Mouse (Mus musculus) ES-E14 (cell line): ENCODE measurements around the gene Morf4l1. TPM values are rescaled to one million over a fixed set of nuclear protein-coding genes. Genes with fewer than 3 reads are reported as not detected.
"Not testable (repeated sequence)": the region's sequence is repeated elsewhere in the genome, so short reads cannot be mapped to it uniquely, and the experiment has no call there.

Source experiments
- DNase-seq: peaks from one replicate; pipeline ENCODE4 v3.0.0-alpha.2; 2013; ENCODE audit warnings: low read depth, low spot score
- H3K27ac ChIP-seq: 2 replicates; pipeline ENCODE4 v1.5.1; 2012; ENCODE audit warnings: low read depth, mild to moderate bottlenecking, low read length, moderate library complexity, mixed read lengths; ENCODE audit not compliant: poor library complexity, insufficient read depth, severe bottlenecking
- H3K36me3 ChIP-seq: 2 replicates; pipeline ENCODE4 v1.6.1; 2012; ENCODE audit warnings: mild to moderate bottlenecking, low read length, moderate library complexity, mixed read lengths; ENCODE audit not compliant: control insufficient read depth, poor library complexity, insufficient read depth, severe bottlenecking
- H3K4me1 ChIP-seq, 2 experiments: fragments of 150-350 bp in 1 of 2; sonication (generic) in 1 of 2; 2 replicates each; pipeline ENCODE4 v1.6.1; 2012; ENCODE audit warnings: low read length in 2 of 2, mild to moderate bottlenecking in 1 of 2, mixed read lengths in 1 of 2; ENCODE audit not compliant: control insufficient read depth in 2 of 2, insufficient read depth in 2 of 2, poor library complexity in 1 of 2
- H3K4me3 ChIP-seq, 2 experiments: fragments of 150-350 bp in 1 of 2; sonication (generic) in 1 of 2; 2 replicates each; pipeline ENCODE4 v1.5.1; 2012; ENCODE audit warnings: low read length in 2 of 2, low read depth in 1 of 2, mild to moderate bottlenecking in 1 of 2, mixed read lengths in 1 of 2; ENCODE audit not compliant: insufficient read depth in 1 of 2, poor library complexity in 1 of 2, severe bottlenecking in 1 of 2
- H3K9ac ChIP-seq: 2 replicates; pipeline ENCODE4 v1.6.1; 2012; ENCODE audit warnings: low read depth, mild to moderate bottlenecking, low read length, mixed read lengths; ENCODE audit not compliant: poor library complexity, insufficient read depth, severe bottlenecking
- H3K9me3 ChIP-seq: fragments of 150-350 bp; sonication (generic); 2 replicates; pipeline ENCODE4 v1.6.1; 2012; ENCODE audit warnings: low read depth, mild to moderate bottlenecking, low read length; ENCODE audit not compliant: control insufficient read depth, insufficient read depth
- CHD2 ChIP-seq: IDR thresholded peaks from 2 replicates; pipeline ENCODE4 v1.6.1; 2014; ENCODE audit warnings: mild to moderate bottlenecking, low read depth, low read length, inconsistent platforms
- HCFC1 ChIP-seq: IDR thresholded peaks from 2 replicates; pipeline ENCODE4 v1.6.1; 2012; ENCODE audit warnings: low read length, inconsistent platforms, borderline replicate concordance; ENCODE audit not compliant: insufficient read depth
- MAFK ChIP-seq: IDR thresholded peaks from 2 replicates; pipeline ENCODE4 v1.6.1; 2014; ENCODE audit warnings: mild to moderate bottlenecking, low read depth, low read length, inconsistent platforms; ENCODE audit not compliant: insufficient read depth
- ZC3H11A ChIP-seq: IDR thresholded peaks from 2 replicates; pipeline ENCODE4 v1.6.1; 2012; ENCODE audit warnings: low read depth, mild to moderate bottlenecking, inconsistent platforms, low read length, borderline replicate concordance
- ZNF384 ChIP-seq: IDR thresholded peaks from 2 replicates; pipeline ENCODE4 v1.6.1; 2012; ENCODE audit warnings: low read depth, low read length, inconsistent platforms
- in situ Hi-C, 2 experiments: fragments of 600-800 bp; cut with MboI; formaldehyde crosslinking; loops; one replicate each; pipeline ENCODE4 v1.15.1; 2025; ENCODE audit warnings: low sequenced_read_pairs in 2 of 2, inconsistent platforms in 1 of 2; ENCODE audit not compliant: unreplicated experiment in 2 of 2
- total RNA-seq: library from RNA; depleted of rRNA; stranded (reverse); fragments of 300-350 nt; gene quantifications from 2 replicates; pipeline ENCODE4 v1.2.3, GENCODE M21; 2012; rRNA removed

Morf4l1 gene
- total RNA-seq, 1 experiment = 201 TPM

- Histone ChIP-seq H3K4me3 (no peak overlapping the region), H3K36me3 (no peaks in the 10 kb centered on the region), H3K9ac (no peak overlapping the region), H3K4me1 (no peaks in the 10 kb centered on the region), H3K27ac (no peak overlapping the region), H3K9me3 (no peaks in the 10 kb centered on the region)
- in situ Hi-C loops = no loop called here
- no peak for TF ChIP-seq ZNF384
- no peak for TF ChIP-seq CHD2
- TF ChIP-seq HCFC1 = no peak
- TF ChIP-seq ZC3H11A = no peak
- no peak for TF ChIP-seq MAFK
- no peak for DNase-seq
Observed at GRCm38 (mm10) chr9:90045191-90045590, 69.4 kb downstream of the Morf4l1 start.

- in situ Hi-C loops, H3K4me3 ChIP-seq, H3K36me3 ChIP-seq, H3K9me3 ChIP-seq, H3K27ac ChIP-seq, H3K4me1 ChIP-seq, DNase-seq, H3K9ac ChIP-seq: not testable (repeated sequence)
Observed at GRCm38 (mm10) chr9:90042906-90043305, 71.7 kb downstream of the Morf4l1 start.

Other genes starting within 250 kb of the Morf4l1 start
- gene Rasgrf1, start 204.9 kb downstream of the Morf4l1 start, total RNA-seq = 0.04 and 0.11 TPM in 2 replicates
- gene Ctsh, start 60.6 kb downstream of the Morf4l1 start, total RNA-seq = 3.3 and 5.4 TPM in 2 replicates
- 9.5 and 11.7 TPM in 2 replicates for gene Adamts7, start 48.3 kb upstream of the Morf4l1 start, total RNA-seq
- 6.8 and 10.2 TPM in 2 replicates for gene Tbc1d2b, start 156.0 kb upstream of the Morf4l1 start, total RNA-seq